Mouse (Mus musculus): ENCODE results near the gene Zfp654. TPM values are rescaled to one million over a fixed set of nuclear protein-coding genes. Genes with fewer than 3 reads are reported as not detected.

Zfp654 gene
- 7.0 and 8.5 TPM in 2 replicates for polyA plus RNA-seq (2015; fragmentation: Nextera tagmentation; extraction: Ambion mirVana)

- under 1% methylated on average over 80 of the region's 85 CpGs for WGBS
- ATAC-seq, result peak; percentile 100
- peak within 1 kb of the TSS; percentile 97 for H3K4me2 ChIP-seq (ENCODE audit: low read length)
- H3K27ac ChIP-seq (ENCODE audit: low read length), result peak within 1 kb of the TSS; percentile 96
- peak within 1 kb of the TSS; percentile 99 for H3K4me3 ChIP-seq (replicated peaks; ENCODE audit: low read length)
- H3K9me3 ChIP-seq (ENCODE audit: control insufficient read depth, low read length), result no peaks in the 10 kb centered on the region
- H3K27me3 ChIP-seq (replicated peaks; ENCODE audit: control insufficient read depth, insufficient read depth, low read length), result no peaks in the 10 kb centered on the region
- peaks cover 21% of the 10 kb centered on the region for H3K4me1 ChIP-seq (replicated peaks; ENCODE audit: control insufficient read depth, insufficient read depth, low read length)
- peaks cover 13% of the 10 kb centered on the region for H3K36me3 ChIP-seq (ENCODE audit: control insufficient read depth, insufficient read depth)
- H3K9ac ChIP-seq (replicated peaks; ENCODE audit: low read depth, low read length), result peak within 1 kb of the TSS; percentile 95
Measured at GRCm38 (mm10) chr16:64851563-64852362, at the start of gene Zfp654, which contains the start of gene Cggbp1. Gene Zfp654, minus strand, starts transcription at chr16:64851652. Gene Cggbp1, plus strand, starts transcription at chr16:64851996.

- H3K4me3 ChIP-seq (replicated peaks; ENCODE audit: low read length), result no peak overlapping the region
- no peaks in the 10 kb centered on the region for H3K27me3 ChIP-seq (replicated peaks; ENCODE audit: control insufficient read depth, insufficient read depth, low read length)
- H3K4me2 ChIP-seq (ENCODE audit: low read length), result no peak overlapping the region
- WGBS, result 78% methylated on average over 2 of the region's 2 CpGs
- no peak for ATAC-seq
- no peak overlapping the region for H3K27ac ChIP-seq (ENCODE audit: low read length)
- H3K9me3 ChIP-seq (ENCODE audit: control insufficient read depth, low read length), result no peaks in the 10 kb centered on the region
- no peak overlapping the region for H3K9ac ChIP-seq (replicated peaks; ENCODE audit: low read depth, low read length)
- no peaks in the 10 kb centered on the region for H3K36me3 ChIP-seq (ENCODE audit: control insufficient read depth, insufficient read depth)
- H3K4me1 ChIP-seq (replicated peaks; ENCODE audit: control insufficient read depth, insufficient read depth, low read length), result no peaks in the 10 kb centered on the region
Measured at GRCm38 (mm10) chr16:64899084-64899483, 47.6 kb upstream of the Zfp654 start.

GRCm38 (mm10) chr16:64889496-64889895 lies 38.0 kb upstream of the Zfp654 start:
- no peak for ATAC-seq
- peaks cover 4% of the 10 kb centered on the region; the same call in 1 of the 2 replicates for H3K9me3 ChIP-seq (ENCODE audit: control insufficient read depth, low read length)
- WGBS, result 97% methylated on average over 3 of the region's 3 CpGs
- no peaks in the 10 kb centered on the region for H3K36me3 ChIP-seq (ENCODE audit: control insufficient read depth, insufficient read depth)
- H3K4me2 ChIP-seq (ENCODE audit: low read length), result no peak overlapping the region
- H3K9ac ChIP-seq (replicated peaks; ENCODE audit: low read depth, low read length), result no peak overlapping the region
- H3K4me3 ChIP-seq (replicated peaks; ENCODE audit: low read length), result no peak overlapping the region
- H3K4me1 ChIP-seq (replicated peaks; ENCODE audit: control insufficient read depth, insufficient read depth, low read length), result no peaks in the 10 kb centered on the region
- no peaks in the 10 kb centered on the region for H3K27me3 ChIP-seq (replicated peaks; ENCODE audit: control insufficient read depth, insufficient read depth, low read length)
- no peak overlapping the region for H3K27ac ChIP-seq (ENCODE audit: low read length)

- no peak for ATAC-seq
Measured at GRCm38 (mm10) chr16:64885547-64885946, 34.1 kb upstream of the Zfp654 start.

GRCm38 (mm10) chr16:64885142-64885541 lies 33.7 kb upstream of the Zfp654 start:
- WGBS, result 35% methylated on average over 3 of the region's 3 CpGs
- Histone ChIP-seq H3K36me3 (ENCODE audit: control insufficient read depth, insufficient read depth) (no peaks in the 10 kb centered on the region), H3K27ac (ENCODE audit: low read length) (no peak overlapping the region), H3K27me3 (replicated peaks; ENCODE audit: control insufficient read depth, insufficient read depth, low read length) (no peaks in the 10 kb centered on the region), H3K9ac (replicated peaks; ENCODE audit: low read depth, low read length) (no peak overlapping the region), H3K4me1 (replicated peaks; ENCODE audit: control insufficient read depth, insufficient read depth, low read length) (no peaks in the 10 kb centered on the region), H3K4me3 (replicated peaks; ENCODE audit: low read length) (no peak overlapping the region), H3K4me2 (ENCODE audit: low read length) (no peak overlapping the region), H3K9me3 (ENCODE audit: control insufficient read depth, low read length) (peaks cover 4% of the 10 kb centered on the region; the same call in 1 of the 2 replicates)
- no peak for ATAC-seq

More at GRCm38 (mm10) chr16:64885547-64885946, 34.1 kb upstream of the Zfp654 start:
- Histone ChIP-seq H3K36me3 (ENCODE audit: control insufficient read depth, insufficient read depth) (no peaks in the 10 kb centered on the region), H3K27ac (ENCODE audit: low read length) (no peak overlapping the region), H3K4me2 (ENCODE audit: low read length) (no peak overlapping the region), H3K4me3 (replicated peaks; ENCODE audit: low read length) (no peak overlapping the region), H3K27me3 (replicated peaks; ENCODE audit: control insufficient read depth, insufficient read depth, low read length) (no peaks in the 10 kb centered on the region), H3K9ac (replicated peaks; ENCODE audit: low read depth, low read length) (no peak overlapping the region), H3K4me1 (replicated peaks; ENCODE audit: control insufficient read depth, insufficient read depth, low read length) (no peaks in the 10 kb centered on the region), H3K9me3 (ENCODE audit: control insufficient read depth, low read length) (peaks cover 4% of the 10 kb centered on the region; the same call in 1 of the 2 replicates)
- 52% methylated on average over 4 of the region's 4 CpGs for WGBS

- Histone ChIP-seq H3K36me3 (ENCODE audit: control insufficient read depth, insufficient read depth) (no peaks in the 10 kb centered on the region), H3K9me3 (ENCODE audit: control insufficient read depth, low read length) (peaks cover 4% of the 10 kb centered on the region; the same call in 1 of the 2 replicates), H3K27me3 (replicated peaks; ENCODE audit: control insufficient read depth, insufficient read depth, low read length) (no peaks in the 10 kb centered on the region), H3K27ac (ENCODE audit: low read length) (no peak overlapping the region), H3K9ac (replicated peaks; ENCODE audit: low read depth, low read length) (no peak overlapping the region), H3K4me3 (replicated peaks; ENCODE audit: low read length) (no peak overlapping the region), H3K4me2 (ENCODE audit: low read length) (no peak overlapping the region), H3K4me1 (replicated peaks; ENCODE audit: control insufficient read depth, insufficient read depth, low read length) (no peaks in the 10 kb centered on the region)
- ATAC-seq, result no peak
- 18% methylated on average over 3 of the region's 3 CpGs for WGBS
Measured at GRCm38 (mm10) chr16:64884420-64884838, 33.0 kb upstream of the Zfp654 start.

- H3K36me3 ChIP-seq (ENCODE audit: control insufficient read depth, insufficient read depth), result no peaks in the 10 kb centered on the region
- H3K9me3 ChIP-seq (ENCODE audit: control insufficient read depth, low read length), result peaks cover under 1% of the 10 kb centered on the region; the same call in 1 of the 2 replicates
- H3K27me3 ChIP-seq (replicated peaks; ENCODE audit: control insufficient read depth, insufficient read depth, low read length), result no peaks in the 10 kb centered on the region
- H3K4me1 ChIP-seq (replicated peaks; ENCODE audit: control insufficient read depth, insufficient read depth, low read length), result no peaks in the 10 kb centered on the region
- WGBS, result 71% methylated on average over 5 of the region's 5 CpGs
- no peak overlapping the region for H3K9ac ChIP-seq (replicated peaks; ENCODE audit: low read depth, low read length)
- H3K4me3 ChIP-seq (replicated peaks; ENCODE audit: low read length), result no peak overlapping the region
- H3K4me2 ChIP-seq (ENCODE audit: low read length), result no peak overlapping the region
- no peak for ATAC-seq
- H3K27ac ChIP-seq (ENCODE audit: low read length), result no peak overlapping the region
Measured at GRCm38 (mm10) chr16:64883896-64884295, 32.4 kb upstream of the Zfp654 start.

GRCm38 (mm10) chr16:64881442-64881841 lies 30.0 kb upstream of the Zfp654 start:
- Histone ChIP-seq H3K4me3 (replicated peaks; ENCODE audit: low read length) (no peak overlapping the region), H3K9ac (replicated peaks; ENCODE audit: low read depth, low read length) (no peak overlapping the region), H3K4me2 (ENCODE audit: low read length) (no peak overlapping the region), H3K36me3 (ENCODE audit: control insufficient read depth, insufficient read depth) (no peaks in the 10 kb centered on the region), H3K4me1 (replicated peaks; ENCODE audit: control insufficient read depth, insufficient read depth, low read length) (no peaks in the 10 kb centered on the region), H3K27me3 (replicated peaks; ENCODE audit: control insufficient read depth, insufficient read depth, low read length) (no peaks in the 10 kb centered on the region), H3K9me3 (ENCODE audit: control insufficient read depth, low read length) (no peaks in the 10 kb centered on the region), H3K27ac (ENCODE audit: low read length) (no peak overlapping the region)
- 84% methylated on average over 2 of the region's 2 CpGs for WGBS
- no peak for ATAC-seq

- WGBS, result 57% methylated on average over 3 of the region's 3 CpGs
- Histone ChIP-seq H3K4me1 (replicated peaks; ENCODE audit: control insufficient read depth, insufficient read depth, low read length) (no peaks in the 10 kb centered on the region), H3K9me3 (ENCODE audit: control insufficient read depth, low read length) (no peaks in the 10 kb centered on the region), H3K36me3 (ENCODE audit: control insufficient read depth, insufficient read depth) (no peaks in the 10 kb centered on the region), H3K4me2 (ENCODE audit: low read length) (no peak overlapping the region), H3K4me3 (replicated peaks; ENCODE audit: low read length) (no peak overlapping the region), H3K27ac (ENCODE audit: low read length) (no peak overlapping the region), H3K27me3 (replicated peaks; ENCODE audit: control insufficient read depth, insufficient read depth, low read length) (no peaks in the 10 kb centered on the region), H3K9ac (replicated peaks; ENCODE audit: low read depth, low read length) (no peak overlapping the region)
- ATAC-seq, result no peak
Measured at GRCm38 (mm10) chr16:64880986-64881385, 29.5 kb upstream of the Zfp654 start.
